Mouse (Mus musculus) frontal cortex, postnatal 25 days (tissue): ENCODE measurements around the gene Supt3.

Experiments used
- DNase-seq, 2 experiments: peaks; one replicate each; pipeline ENCODE4 v3.0.0; 2022; ENCODE audit warnings: low spot score in 2 of 2

Gene Supt3

GRCm38 (mm10) chr17:45123856-45124255, 346.9 kb downstream of the Supt3 start:
- DNase-seq: no peak

GRCm38 (mm10) chr17:45128611-45129010, 351.7 kb downstream of the Supt3 start:
- DNase-seq: no peak

GRCm38 (mm10) chr17:45133501-45134400, 356.8 kb downstream of the Supt3 start:
- DNase-seq: no peak

GRCm38 (mm10) chr17:45136491-45136890, 359.5 kb downstream of the Supt3 start:
- DNase-seq: no peak

GRCm38 (mm10) chr17:45143043-45143442, 366.1 kb downstream of the Supt3 start:
- no peak for DNase-seq

- DNase-seq: no peak
Observed at GRCm38 (mm10) chr17:45144656-45145055, 367.7 kb downstream of the Supt3 start.

GRCm38 (mm10) chr17:45151312-45151929, 374.5 kb downstream of the Supt3 start:
- no peak for DNase-seq

GRCm38 (mm10) chr17:45153721-45154120, 376.8 kb downstream of the Supt3 start:
- no peak for DNase-seq

- DNase-seq: no peak
Observed at GRCm38 (mm10) chr17:45158171-45158691, 381.3 kb downstream of the Supt3 start.

GRCm38 (mm10) chr17:45160651-45161050, 383.7 kb downstream of the Supt3 start:
- DNase-seq: no peak

- DNase-seq: no peak
Observed at GRCm38 (mm10) chr17:45165741-45166140, 388.8 kb downstream of the Supt3 start.
